8 mouse cellular contexts compared by ENCODE assay signal in genomic region chrX:169303945-169304344, GRCm38 (mm10). TPM values are rescaled to one million over a fixed set of nuclear protein-coding genes. Genes with fewer than 3 reads are reported as not detected.
A peak's percentile ranks its signal among the peaks of the same experiment; 100 is the strongest.
DNase-seq lines count a peak whose midpoint lies in the region; ATAC-seq and TF ChIP-seq lines count a peak whose summit lies in the region.

No protein-coding gene starts in this region.

- peak; percentile 49 for TF ChIP-seq CTCF in Patski (IDR thresholded peaks at IDR 0.05)

- intact Hi-C loops in gastrocnemius, postnatal 14 days (cut with DNase I; ENCODE audit: low total_unique reads) = loop anchor here (10.0 kb wide), 1 partner anchor 369 kb away; no protein-coding TSS in a partner anchor

- H3K27me3 ChIP-seq in forebrain, embryonic 14.5 days (replicated peaks; ENCODE audit: control insufficient read depth, insufficient read depth, low read length) = no peaks in the 10 kb centered on the region
- peaks cover 38% of the 10 kb centered on the region for H3K27me3 ChIP-seq in forebrain, embryonic 10.5 days (ENCODE audit: poor library complexity, severe bottlenecking)
- no peaks in the 10 kb centered on the region for H3K27me3 ChIP-seq in midbrain, embryonic 11.5 days (ENCODE audit: control insufficient read depth, insufficient read depth, low read length)
- H3K27me3 ChIP-seq in midbrain, embryonic 16.5 days (ENCODE audit: control insufficient read depth, insufficient read depth, low read depth, low read length) = no peaks in the 10 kb centered on the region
- no peaks in the 10 kb centered on the region for H3K27me3 ChIP-seq in Patski

- DNase-seq in forebrain, embryonic 14.5 days (ENCODE audit: low spot score) = peak; percentile 61
- DNase-seq in forebrain, embryonic 10.5 days (ENCODE audit: extremely low spot score, low spot score) = no peak
- DNase-seq in midbrain, embryonic 11.5 days (ENCODE audit: low spot score, missing footprints) = peak; percentile 94
- DNase-seq in Patski (ENCODE audit: low read depth, low spot score) = no peak
- DNase-seq in gastrocnemius, postnatal 14 days = peak; percentile 5

- WGBS in forebrain, embryonic 14.5 days = 47% methylated on average over 3 of the region's 3 CpGs
- WGBS in forebrain, embryonic 10.5 days = 52% methylated on average over 3 of the region's 3 CpGs
- 42% methylated on average over 3 of the region's 3 CpGs for WGBS in midbrain, embryonic 11.5 days
- WGBS in midbrain, embryonic 16.5 days = 44% methylated on average over 3 of the region's 3 CpGs

- no peak overlapping the region for H3K4me3 ChIP-seq in forebrain, embryonic 14.5 days (ENCODE audit: low read depth, low read length)
- H3K4me3 ChIP-seq in forebrain, embryonic 10.5 days = no peak overlapping the region
- no peak overlapping the region for H3K4me3 ChIP-seq in midbrain, embryonic 11.5 days (ENCODE audit: low read depth, low read length)
- no peak overlapping the region for H3K4me3 ChIP-seq in midbrain, embryonic 16.5 days (ENCODE audit: low read depth, low read length)

- no peak overlapping the region for H3K9ac ChIP-seq in forebrain, embryonic 14.5 days (ENCODE audit: low read length)
- H3K9ac ChIP-seq in midbrain, embryonic 11.5 days (ENCODE audit: low read length) = no peak overlapping the region
- no peak overlapping the region for H3K9ac ChIP-seq in midbrain, embryonic 16.5 days (ENCODE audit: low read depth, low read length)

- in situ Hi-C loops in Patski (cut with MboI; ENCODE audit: low pct_unique_long_range_greater_than_20kb) = no loop called here

- POLR2A ChIA-PET in Patski (lab: Charles Lee) = no interaction called here

- no peak for ATAC-seq in forebrain, embryonic 14.5 days
- ATAC-seq in midbrain, embryonic 11.5 days (ENCODE audit: low FRiP score) = no peak
- no peak for ATAC-seq in midbrain, embryonic 16.5 days
- ATAC-seq in Patski = no peak
- peak; percentile 61 for ATAC-seq in megakaryocyte, adult 5-6 weeks (ENCODE audit: poor library complexity, severe bottlenecking)
- no peak for ATAC-seq in inflammation-experienced regulatory T-cells, adult 6 months

- H3K4me2 ChIP-seq in forebrain, embryonic 14.5 days (ENCODE audit: low read length) = no peak overlapping the region
- H3K4me2 ChIP-seq in midbrain, embryonic 11.5 days = no peak overlapping the region
- no peak overlapping the region for H3K4me2 ChIP-seq in midbrain, embryonic 16.5 days (ENCODE audit: low read length)

- H3K36me3 ChIP-seq in forebrain, embryonic 14.5 days (ENCODE audit: control insufficient read depth, insufficient read depth, low read length) = no peaks in the 10 kb centered on the region
- H3K36me3 ChIP-seq in forebrain, embryonic 10.5 days (replicated peaks) = no peaks in the 10 kb centered on the region
- H3K36me3 ChIP-seq in midbrain, embryonic 11.5 days (ENCODE audit: control insufficient read depth, insufficient read depth, low read length) = no peaks in the 10 kb centered on the region
- no peaks in the 10 kb centered on the region for H3K36me3 ChIP-seq in midbrain, embryonic 16.5 days (ENCODE audit: control insufficient read depth, insufficient read depth, low read length)

- no peaks in the 10 kb centered on the region for H3K9me3 ChIP-seq in forebrain, embryonic 14.5 days (replicated peaks; ENCODE audit: control insufficient read depth, low read length)
- no peaks in the 10 kb centered on the region for H3K9me3 ChIP-seq in forebrain, embryonic 10.5 days
- no peaks in the 10 kb centered on the region for H3K9me3 ChIP-seq in midbrain, embryonic 11.5 days (ENCODE audit: control insufficient read depth, low read length)
- H3K9me3 ChIP-seq in midbrain, embryonic 16.5 days (replicated peaks; ENCODE audit: control insufficient read depth, low read length, poor library complexity, severe bottlenecking) = no peaks in the 10 kb centered on the region

- CTCF ChIA-PET in Patski (lab: Charles Lee) = interaction anchor here (0.9 to 1.7 kb wide), 7 partner anchors 8 to 150 kb away, joined by 3 to 5 read pairs (median 3); no protein-coding TSS in a partner anchor

- no peak overlapping the region for H3K27ac ChIP-seq in forebrain, embryonic 14.5 days (ENCODE audit: low read depth, low read length)
- no peak overlapping the region for H3K27ac ChIP-seq in forebrain, embryonic 10.5 days
- no peak overlapping the region for H3K27ac ChIP-seq in midbrain, embryonic 11.5 days (ENCODE audit: low read depth, low read length)
- no peak overlapping the region for H3K27ac ChIP-seq in midbrain, embryonic 16.5 days (ENCODE audit: low read length)

- H3K4me1 ChIP-seq in forebrain, embryonic 14.5 days (ENCODE audit: control insufficient read depth, insufficient read depth, low read length) = no peaks in the 10 kb centered on the region
- H3K4me1 ChIP-seq in forebrain, embryonic 10.5 days = no peaks in the 10 kb centered on the region
- no peaks in the 10 kb centered on the region for H3K4me1 ChIP-seq in midbrain, embryonic 11.5 days (ENCODE audit: control insufficient read depth, insufficient read depth, low read length)
- no peaks in the 10 kb centered on the region for H3K4me1 ChIP-seq in midbrain, embryonic 16.5 days (ENCODE audit: control insufficient read depth, insufficient read depth, low read length)

RNA-seq across cellular contexts. Expression of gene Hccs, which starts 16.2 kb away (rescaled TPM):
- 36.4 and 41.7 TPM in 2 replicates for polyA plus RNA-seq in forebrain, embryonic 14.5 days (2014; fragmentation: Nextera tagmentation; extraction: Ambion mirVana)
- polyA plus RNA-seq in forebrain, embryonic 10.5 days (2016; fragmentation: Nextera tagmentation; extraction: Ambion mirVana) = 39.2 and 39.3 TPM in 2 replicates
- polyA plus RNA-seq in midbrain, embryonic 11.5 days (2014; fragmentation: Nextera tagmentation; extraction: Ambion mirVana) = 57.5 and 57.6 TPM in 2 replicates
- polyA plus RNA-seq in midbrain, embryonic 16.5 days (2015; fragmentation: Nextera tagmentation; extraction: Ambion mirVana) = 36.4 and 37.1 TPM in 2 replicates
- polyA plus RNA-seq in Patski (2021) = 30.3 TPM
- total RNA-seq in gastrocnemius, postnatal 14 days (2021) = 10 to 100 TPM; 23.3 to 25.8 TPM
- total RNA-seq in megakaryocyte, adult 5-6 weeks (2015) = 30.8 and 39.3 TPM in 2 replicates
- 31.5 and 34.6 TPM in 2 replicates for total RNA-seq in megakaryocyte, adult 5-6 weeks (2017)
- polyA plus RNA-seq in inflammation-experienced regulatory T-cells, adult 6 months (2017; shearing (Covaris generic)) = 10 to 100 TPM in 1 of 3 experiments, 1 to 10 TPM in 2; 7.5 to 16.1 (median 8.4) TPM

Comparison
In these comparisons a context has a peak if more than half of its experiments do, and no peak if none do; other contexts are left out.
1. DNase-seq: peak in forebrain, embryonic 14.5 days (single experiment), midbrain, embryonic 11.5 days (single experiment) and gastrocnemius, postnatal 14 days (single experiment); none in forebrain, embryonic 10.5 days (single experiment) and Patski (single experiment).